Mouse (Mus musculus): ENCODE data around the gene Pla2g2c. TPM values are rescaled to one million over a fixed set of nuclear protein-coding genes. Genes with fewer than 3 reads are reported as not detected.

Pla2g2c gene
- polyA plus RNA-seq, 1 experiment, result not detected

DNA sequence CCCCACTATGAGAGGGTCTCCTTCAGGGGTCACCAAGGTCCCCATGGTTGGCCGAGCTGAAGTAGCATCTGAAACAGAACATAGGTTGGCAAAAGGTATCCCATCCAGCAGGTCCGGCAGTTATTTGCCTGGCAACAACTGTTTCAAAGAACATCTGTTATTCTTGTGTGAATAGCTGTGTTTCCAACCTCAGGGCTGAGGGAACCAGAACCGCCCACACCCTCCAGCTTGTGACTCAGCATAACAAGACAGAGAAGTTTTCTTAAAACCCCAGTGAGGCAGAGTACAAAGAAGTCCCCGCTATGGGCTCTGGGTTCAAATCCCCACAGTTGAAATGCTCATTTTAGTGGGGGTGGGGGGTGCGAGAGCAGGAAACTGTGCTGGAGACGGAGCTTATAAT is 57.5 kb downstream of the Pla2g2c start:
- no peak overlapping the region for H3K4me3 ChIP-seq (ENCODE audit: insufficient read depth, poor library complexity, severe bottlenecking)
- peaks cover 26% of the 10 kb centered on the region for H3K27me3 ChIP-seq (ENCODE audit: control insufficient read depth, insufficient read depth, insufficient read length)
- no peak for TF ChIP-seq CEBPB (IDR thresholded peaks at IDR 0.05; ENCODE audit: low read depth)
- no peak for TF ChIP-seq FOSL1 (IDR thresholded peaks at IDR 0.05; ENCODE audit: insufficient read depth, low read length, poor library complexity, severe bottlenecking)
- no peak for TF ChIP-seq MYOD1 (IDR thresholded peaks at IDR 0.05; ENCODE audit: control insufficient read depth, insufficient read length, low read depth)
- TF ChIP-seq MAX (IDR thresholded peaks at IDR 0.05), result no peak
- TF ChIP-seq MYOG (IDR thresholded peaks at IDR 0.05; ENCODE audit: control insufficient read depth, extremely low read depth, insufficient read length), result no peak
- TF ChIP-seq USF1 (IDR thresholded peaks at IDR 0.05; ENCODE audit: low read depth), result no peak
- no peak for TF ChIP-seq CTCF (IDR thresholded peaks at IDR 0.05; ENCODE audit: control insufficient read depth, insufficient read depth, insufficient read length)
- H3ac ChIP-seq (ENCODE audit: control insufficient read depth, insufficient read length, low read depth), result no peak overlapping the region
- no peaks in the 10 kb centered on the region for H3K79me2 ChIP-seq (ENCODE audit: control insufficient read depth, insufficient read depth)
- H3K36me3 ChIP-seq (ENCODE audit: control insufficient read depth, insufficient read depth), result no peaks in the 10 kb centered on the region
- H3K79me3 ChIP-seq (ENCODE audit: low read depth), result no peaks in the 10 kb centered on the region

DNA sequence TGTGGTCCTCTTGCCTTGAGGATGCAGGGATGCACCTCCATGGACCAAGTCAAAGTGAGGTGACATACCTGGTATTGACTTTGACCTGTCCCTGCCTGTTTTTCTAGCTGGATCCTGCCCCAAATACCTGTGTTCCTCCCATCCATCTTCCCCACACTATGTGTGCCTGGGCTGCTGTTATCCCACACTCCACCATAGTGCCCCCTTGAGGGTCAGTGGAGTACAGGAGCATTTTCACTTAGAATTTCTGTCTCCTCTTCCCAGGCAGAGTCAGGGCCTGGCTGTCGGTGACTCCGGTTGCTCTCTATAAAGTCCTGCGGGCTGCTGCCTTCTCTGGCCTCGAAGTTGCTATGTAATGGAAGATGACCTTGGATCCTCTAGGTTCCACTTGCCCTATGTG is 61.1 kb downstream of the Pla2g2c start:
- no peaks in the 10 kb centered on the region for H3K79me3 ChIP-seq (ENCODE audit: low read depth)
- no peak for TF ChIP-seq CTCF (IDR thresholded peaks at IDR 0.05; ENCODE audit: control insufficient read depth, insufficient read depth, insufficient read length)
- no peak for TF ChIP-seq MYOD1 (IDR thresholded peaks at IDR 0.05; ENCODE audit: control insufficient read depth, insufficient read length, low read depth)
- TF ChIP-seq FOSL1 (IDR thresholded peaks at IDR 0.05; ENCODE audit: insufficient read depth, low read length, poor library complexity, severe bottlenecking), result no peak
- TF ChIP-seq MAX (IDR thresholded peaks at IDR 0.05), result no peak
- no peak for TF ChIP-seq MYOG (IDR thresholded peaks at IDR 0.05; ENCODE audit: control insufficient read depth, extremely low read depth, insufficient read length)
- TF ChIP-seq USF1 (IDR thresholded peaks at IDR 0.05; ENCODE audit: low read depth), result no peak
- TF ChIP-seq CEBPB (IDR thresholded peaks at IDR 0.05; ENCODE audit: low read depth), result no peak
- H3K79me2 ChIP-seq (ENCODE audit: control insufficient read depth, insufficient read depth), result no peaks in the 10 kb centered on the region
- H3K27me3 ChIP-seq (ENCODE audit: control insufficient read depth, insufficient read depth, insufficient read length), result peaks cover 1% of the 10 kb centered on the region
- H3K4me3 ChIP-seq (ENCODE audit: insufficient read depth, poor library complexity, severe bottlenecking), result no peak overlapping the region
- no peak overlapping the region for H3ac ChIP-seq (ENCODE audit: control insufficient read depth, insufficient read length, low read depth)
- no peaks in the 10 kb centered on the region for H3K36me3 ChIP-seq (ENCODE audit: control insufficient read depth, insufficient read depth)

DNA sequence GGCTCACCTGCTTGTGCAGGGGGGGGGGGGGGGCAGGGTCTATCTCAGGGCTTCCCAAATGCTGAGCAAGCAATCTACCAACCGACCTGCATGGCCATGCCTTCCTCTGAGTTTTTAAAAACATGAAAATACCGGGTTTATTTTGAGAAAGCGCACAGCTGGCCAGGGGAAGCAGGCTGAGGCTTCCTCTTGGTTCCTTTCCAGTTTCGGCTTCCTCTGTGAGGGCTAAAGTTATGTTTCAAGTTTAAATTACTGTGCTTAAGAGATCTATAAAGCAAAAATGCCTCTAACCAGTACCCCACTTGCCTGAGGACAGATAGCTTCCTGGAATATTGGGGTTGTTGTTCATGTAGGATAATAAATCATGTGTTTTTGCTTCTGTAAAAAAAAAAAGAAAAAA is 61.5 kb downstream of the Pla2g2c start:
- no peak overlapping the region for H3ac ChIP-seq (ENCODE audit: control insufficient read depth, insufficient read length, low read depth)

DNA sequence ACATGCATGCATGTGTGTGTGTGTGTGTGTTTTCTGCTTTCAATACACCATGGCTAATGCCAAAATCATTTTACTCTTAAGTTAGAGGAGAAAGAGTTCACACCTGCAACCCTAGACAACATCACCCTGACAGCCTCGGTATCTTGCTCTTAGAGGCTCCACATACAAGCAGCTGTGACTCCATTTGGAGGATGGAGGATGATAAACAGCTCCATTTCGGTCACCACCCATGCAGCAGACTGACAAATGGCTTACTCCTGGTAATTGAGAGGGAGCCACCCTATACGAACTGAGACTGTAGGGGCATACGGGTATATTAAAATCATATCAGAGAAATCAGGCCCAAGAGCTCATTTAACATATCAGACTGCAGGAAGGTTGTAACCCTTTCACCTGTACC is 63.8 kb downstream of the Pla2g2c start:
- Histone ChIP-seq H3K4me3 (ENCODE audit: insufficient read depth, poor library complexity, severe bottlenecking) (no peak overlapping the region), H3K27me3 (ENCODE audit: control insufficient read depth, insufficient read depth, insufficient read length) (peaks cover 6% of the 10 kb centered on the region), H3K79me3 (ENCODE audit: low read depth) (no peaks in the 10 kb centered on the region), H3ac (ENCODE audit: control insufficient read depth, insufficient read length, low read depth) (no peak overlapping the region), H3K36me3 (ENCODE audit: control insufficient read depth, insufficient read depth) (no peaks in the 10 kb centered on the region), H3K79me2 (ENCODE audit: control insufficient read depth, insufficient read depth) (no peaks in the 10 kb centered on the region)
- TF ChIP-seq FOSL1 (IDR thresholded peaks at IDR 0.05; ENCODE audit: insufficient read depth, low read length, poor library complexity, severe bottlenecking), result no peak
- TF ChIP-seq CTCF (IDR thresholded peaks at IDR 0.05; ENCODE audit: control insufficient read depth, insufficient read depth, insufficient read length), result no peak
- TF ChIP-seq MAX (IDR thresholded peaks at IDR 0.05), result no peak
- no peak for TF ChIP-seq USF1 (IDR thresholded peaks at IDR 0.05; ENCODE audit: low read depth)
- TF ChIP-seq MYOD1 (IDR thresholded peaks at IDR 0.05; ENCODE audit: control insufficient read depth, insufficient read length, low read depth), result no peak
- no peak for TF ChIP-seq MYOG (IDR thresholded peaks at IDR 0.05; ENCODE audit: control insufficient read depth, extremely low read depth, insufficient read length)
- no peak for TF ChIP-seq CEBPB (IDR thresholded peaks at IDR 0.05; ENCODE audit: low read depth)

More for the DNA sequence above, 61.5 kb downstream of the Pla2g2c start:
- Histone ChIP-seq H3K79me2 (ENCODE audit: control insufficient read depth, insufficient read depth) (no peaks in the 10 kb centered on the region), H3K36me3 (ENCODE audit: control insufficient read depth, insufficient read depth) (no peaks in the 10 kb centered on the region), H3K27me3 (ENCODE audit: control insufficient read depth, insufficient read depth, insufficient read length) (no peaks in the 10 kb centered on the region), H3K4me3 (ENCODE audit: insufficient read depth, poor library complexity, severe bottlenecking) (no peak overlapping the region), H3K79me3 (ENCODE audit: low read depth) (no peaks in the 10 kb centered on the region)
- TF ChIP-seq MYOD1 (IDR thresholded peaks at IDR 0.05; ENCODE audit: control insufficient read depth, insufficient read length, low read depth) (no peak), FOSL1 (IDR thresholded peaks at IDR 0.05; ENCODE audit: insufficient read depth, low read length, poor library complexity, severe bottlenecking) (no peak), USF1 (IDR thresholded peaks at IDR 0.05; ENCODE audit: low read depth) (no peak), MYOG (IDR thresholded peaks at IDR 0.05; ENCODE audit: control insufficient read depth, extremely low read depth, insufficient read length) (no peak), MAX (IDR thresholded peaks at IDR 0.05) (no peak), CEBPB (IDR thresholded peaks at IDR 0.05; ENCODE audit: low read depth) (no peak), CTCF (IDR thresholded peaks at IDR 0.05; ENCODE audit: control insufficient read depth, insufficient read depth, insufficient read length) (no peak)

DNA sequence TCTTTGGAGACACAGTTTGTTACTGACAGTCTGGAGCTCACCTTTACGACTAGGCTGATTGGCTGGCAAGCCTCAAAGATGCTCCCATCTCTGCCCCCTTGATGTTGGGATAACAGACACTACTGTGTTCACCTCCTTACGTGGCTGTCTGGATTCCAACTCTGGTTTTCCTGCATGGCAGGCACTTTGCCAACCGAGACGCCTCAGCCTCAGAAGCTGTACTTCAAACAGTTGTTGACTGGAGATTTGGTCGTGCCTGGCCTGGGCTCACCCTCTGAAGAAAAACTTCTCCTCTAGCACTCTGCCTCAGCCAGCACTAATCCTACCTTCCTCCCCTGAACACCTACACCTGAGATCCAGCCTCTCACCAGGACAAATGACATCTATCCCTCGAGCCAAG is 66.9 kb downstream of the Pla2g2c start:
- Histone ChIP-seq H3K4me3 (ENCODE audit: insufficient read depth, poor library complexity, severe bottlenecking) (no peak overlapping the region), H3K36me3 (ENCODE audit: control insufficient read depth, insufficient read depth) (no peaks in the 10 kb centered on the region), H3ac (ENCODE audit: control insufficient read depth, insufficient read length, low read depth) (no peak overlapping the region), H3K27me3 (ENCODE audit: control insufficient read depth, insufficient read depth, insufficient read length) (peaks cover 11% of the 10 kb centered on the region), H3K79me2 (ENCODE audit: control insufficient read depth, insufficient read depth) (no peaks in the 10 kb centered on the region), H3K79me3 (ENCODE audit: low read depth) (no peaks in the 10 kb centered on the region)
- TF ChIP-seq MYOD1 (IDR thresholded peaks at IDR 0.05; ENCODE audit: control insufficient read depth, insufficient read length, low read depth), result no peak
- no peak for TF ChIP-seq FOSL1 (IDR thresholded peaks at IDR 0.05; ENCODE audit: insufficient read depth, low read length, poor library complexity, severe bottlenecking)
- TF ChIP-seq MYOG (IDR thresholded peaks at IDR 0.05; ENCODE audit: control insufficient read depth, extremely low read depth, insufficient read length), result no peak
- TF ChIP-seq MAX (IDR thresholded peaks at IDR 0.05), result no peak
- no peak for TF ChIP-seq CEBPB (IDR thresholded peaks at IDR 0.05; ENCODE audit: low read depth)
- TF ChIP-seq USF1 (IDR thresholded peaks at IDR 0.05; ENCODE audit: low read depth), result no peak

DNA sequence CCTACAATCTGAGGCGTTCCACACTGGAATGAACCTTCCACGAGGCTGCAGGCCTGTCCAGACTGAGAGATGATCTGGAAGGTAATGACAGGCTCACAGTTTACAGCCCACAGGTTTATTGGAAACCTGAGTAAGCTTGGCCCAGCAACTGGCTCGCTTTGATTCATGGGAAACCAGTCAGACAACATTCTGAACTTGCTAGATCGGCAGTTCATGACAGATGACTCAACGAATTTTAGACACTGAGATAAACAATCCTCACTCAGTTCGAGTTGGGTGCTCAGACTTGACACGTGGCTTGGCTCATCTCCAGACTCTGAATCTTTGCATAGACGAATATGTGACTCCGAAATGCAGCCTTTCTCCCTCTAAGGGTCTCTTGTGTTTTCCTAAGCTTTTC is 68.0 kb downstream of the Pla2g2c start:
- Histone ChIP-seq H3K4me3 (ENCODE audit: insufficient read depth, poor library complexity, severe bottlenecking) (no peak overlapping the region), H3K79me2 (ENCODE audit: control insufficient read depth, insufficient read depth) (no peaks in the 10 kb centered on the region), H3K79me3 (ENCODE audit: low read depth) (no peaks in the 10 kb centered on the region), H3K27me3 (ENCODE audit: control insufficient read depth, insufficient read depth, insufficient read length) (peaks cover 17% of the 10 kb centered on the region), H3K36me3 (ENCODE audit: control insufficient read depth, insufficient read depth) (no peaks in the 10 kb centered on the region), H3ac (ENCODE audit: control insufficient read depth, insufficient read length, low read depth) (no peak overlapping the region)
- no peak for TF ChIP-seq FOSL1 (IDR thresholded peaks at IDR 0.05; ENCODE audit: insufficient read depth, low read length, poor library complexity, severe bottlenecking)
- TF ChIP-seq CEBPB (IDR thresholded peaks at IDR 0.05; ENCODE audit: low read depth), result no peak
- TF ChIP-seq CTCF (IDR thresholded peaks at IDR 0.05; ENCODE audit: control insufficient read depth, insufficient read depth, insufficient read length), result no peak
- TF ChIP-seq MYOG (IDR thresholded peaks at IDR 0.05; ENCODE audit: control insufficient read depth, extremely low read depth, insufficient read length), result no peak
- TF ChIP-seq MYOD1 (IDR thresholded peaks at IDR 0.05; ENCODE audit: control insufficient read depth, insufficient read length, low read depth), result no peak
- no peak for TF ChIP-seq USF1 (IDR thresholded peaks at IDR 0.05; ENCODE audit: low read depth)
- no peak for TF ChIP-seq MAX (IDR thresholded peaks at IDR 0.05)
